Mouse (Mus musculus): ENCODE results near the gene Rnf186.
"Not testable (repeated sequence)": the region's sequence is repeated elsewhere in the genome, so short reads cannot be mapped to it uniquely, and the experiment has no call there.

The Rnf186 gene

DNA sequence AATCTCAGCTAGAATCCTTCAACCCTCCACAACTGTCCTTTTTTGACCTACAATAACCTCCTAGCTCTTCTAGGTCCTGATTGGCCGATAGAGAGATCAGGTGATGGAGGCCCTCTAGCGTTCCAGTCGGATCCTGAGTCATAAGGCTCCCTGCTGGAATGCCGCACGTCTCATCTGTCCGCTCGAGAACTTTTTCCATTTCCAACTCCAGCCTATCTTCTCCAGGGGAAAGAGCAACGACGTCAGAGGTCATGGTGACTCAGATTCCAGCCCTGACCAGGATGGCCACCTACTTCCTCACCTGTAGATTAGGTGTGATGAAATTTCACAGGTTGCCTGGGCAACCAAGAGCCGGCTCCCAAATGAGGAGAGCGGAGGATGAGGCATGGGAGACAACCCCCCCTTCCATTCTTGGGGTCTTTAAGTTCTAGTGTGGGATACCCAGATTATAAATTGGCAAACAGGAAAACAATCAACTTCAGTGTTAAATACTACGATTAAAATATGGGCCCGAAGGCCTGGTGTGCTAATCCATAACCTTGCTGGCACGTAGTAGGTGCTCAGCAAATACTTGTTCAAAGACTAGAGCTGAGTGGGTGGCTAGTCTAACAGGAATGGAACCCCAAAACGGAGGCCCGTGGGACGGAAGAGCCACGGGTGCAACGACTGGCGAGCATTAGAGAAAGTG lies 5.4 kb downstream of the Rnf186 start:
- peak; percentile 26 to 42 for DNase-seq (ENCODE audit: low spot score in 2 of 2)

DNA sequence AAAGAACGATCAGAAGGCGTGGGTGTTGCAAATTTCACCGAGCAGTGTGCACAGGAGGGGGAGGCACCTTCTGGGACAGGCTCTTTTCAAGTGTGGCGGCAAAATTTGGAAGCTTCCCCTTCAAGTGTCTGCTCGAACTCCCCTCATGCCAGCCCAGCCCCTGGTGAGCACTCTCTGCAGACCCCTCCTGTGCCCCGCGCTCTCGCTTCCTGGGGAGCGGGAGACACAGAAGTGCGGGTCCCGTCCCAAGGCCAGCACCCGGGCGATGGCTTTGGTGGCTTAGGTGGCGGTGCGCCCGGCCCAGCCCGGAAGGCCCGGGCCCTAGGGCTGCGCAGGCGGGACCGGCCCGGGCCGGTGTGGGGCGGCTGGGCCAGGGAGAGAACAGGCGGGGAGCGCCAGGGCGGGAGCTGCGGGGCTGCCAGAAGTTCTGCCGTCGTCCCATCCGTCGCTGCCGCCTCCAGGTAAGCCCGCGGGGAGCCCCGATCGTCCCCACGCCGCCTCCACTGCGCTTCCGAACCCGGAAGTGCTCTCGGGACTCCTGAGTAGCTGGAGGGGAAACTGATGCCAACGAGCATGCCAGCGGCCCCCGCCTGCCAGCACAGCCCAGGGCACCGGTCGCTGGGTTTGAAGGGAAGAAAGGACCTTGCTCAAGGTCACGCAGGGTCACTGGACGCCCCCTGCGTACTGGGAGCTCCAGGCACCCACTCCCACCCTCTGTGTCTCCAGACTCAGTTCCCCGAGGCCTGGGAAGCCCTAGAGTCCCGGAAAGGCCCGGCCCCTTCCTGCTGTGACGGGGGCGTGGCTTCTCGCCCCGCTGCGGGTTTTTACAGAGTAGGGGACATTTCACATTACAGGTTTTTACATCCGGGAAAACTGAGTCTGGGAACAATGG lies 6.2 kb downstream of the Rnf186 start, which contains the start of gene Tmco4:
TSS of gene Tmco4 (plus strand) at position 62 of the 892 bp plus-strand sequence.
- DNase-seq (ENCODE audit: low spot score in 2 of 2): peak; percentile 39 to 40

GRCm38 (mm10) chr4:138973719-138974115 lies 6.8 kb downstream of the Rnf186 start:
- no peak for DNase-seq (ENCODE audit: low spot score in 2 of 2)

- not testable (repeated sequence) for DNase-seq (ENCODE audit: low spot score in 2 of 2)
These were observed 7.6 kb downstream of the Rnf186 start for GRCm38 (mm10) chr4:138974540-138974939.

DNA sequence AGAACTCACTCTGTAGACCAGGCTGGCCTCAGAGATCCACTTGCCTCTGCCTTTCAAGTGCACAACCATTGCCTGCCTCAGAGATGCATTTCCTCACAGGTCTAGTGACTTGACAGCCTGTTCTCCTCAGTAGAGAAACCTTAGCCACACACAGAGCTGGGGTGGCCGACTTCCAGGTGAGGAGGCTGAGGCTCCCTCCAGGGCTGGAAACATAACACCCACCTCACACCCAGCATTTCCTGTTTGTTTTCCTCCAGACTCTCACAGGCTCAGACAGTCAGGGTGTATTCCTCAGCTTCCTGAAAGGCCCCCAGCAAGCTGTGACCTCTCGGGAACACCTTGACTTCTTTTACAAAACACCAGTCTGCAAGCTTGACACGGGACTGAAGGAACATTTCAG lies 8.3 kb downstream of the Rnf186 start:
- DNase-seq (ENCODE audit: low spot score in 2 of 2): no peak

- no peak for DNase-seq (ENCODE audit: low spot score in 2 of 2)
These were observed 9.1 kb downstream of the Rnf186 start for GRCm38 (mm10) chr4:138976046-138976445.

GRCm38 (mm10) chr4:138980021-138980420 lies 13.1 kb downstream of the Rnf186 start:
- DNase-seq (ENCODE audit: low spot score in 2 of 2): no peak

DNA sequence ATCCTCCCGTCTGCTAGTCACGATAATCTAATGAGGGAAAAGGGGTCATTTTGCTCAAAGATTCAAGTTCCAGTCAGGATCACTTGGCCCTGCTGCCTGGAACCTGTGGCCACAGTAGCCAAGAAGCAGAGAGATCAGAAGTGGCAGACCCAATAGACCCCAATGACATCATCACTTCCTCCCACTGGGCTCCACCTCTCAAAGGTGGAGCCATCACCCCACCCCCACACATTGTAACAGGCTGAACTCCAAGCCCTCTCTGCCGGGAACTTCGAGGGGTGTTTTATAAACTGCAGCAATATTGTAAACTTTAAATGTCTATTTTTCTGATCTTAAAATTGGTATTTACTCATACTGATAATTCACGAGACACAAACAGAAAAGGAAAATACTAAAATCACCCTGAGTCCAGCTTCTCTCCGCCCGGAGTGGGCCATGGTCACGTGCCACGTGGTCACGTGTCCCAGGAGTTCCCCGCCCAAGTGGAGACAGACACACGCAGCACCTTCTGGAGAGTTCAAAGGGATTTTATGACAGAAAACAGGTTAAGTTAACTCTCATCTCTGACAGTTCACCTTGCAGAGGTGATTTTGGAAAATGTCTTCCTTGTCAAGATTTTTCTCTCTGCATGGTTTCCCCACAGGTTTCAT lies 14.0 kb downstream of the Rnf186 start:
- no peak for DNase-seq (ENCODE audit: low spot score in 2 of 2)

- DNase-seq (ENCODE audit: low spot score in 2 of 2): no peak
These were observed 16.5 kb downstream of the Rnf186 start for GRCm38 (mm10) chr4:138983422-138983821.

- DNase-seq (ENCODE audit: low spot score in 2 of 2): no peak
These were observed 17.8 kb downstream of the Rnf186 start for GRCm38 (mm10) chr4:138984744-138985143.

- no peak for DNase-seq (ENCODE audit: low spot score in 2 of 2)
These were observed 19.4 kb downstream of the Rnf186 start for GRCm38 (mm10) chr4:138986280-138986679.

GRCm38 (mm10) chr4:138994389-138994788 lies 27.5 kb downstream of the Rnf186 start:
- DNase-seq (ENCODE audit: low spot score in 2 of 2): no peak

DNA sequence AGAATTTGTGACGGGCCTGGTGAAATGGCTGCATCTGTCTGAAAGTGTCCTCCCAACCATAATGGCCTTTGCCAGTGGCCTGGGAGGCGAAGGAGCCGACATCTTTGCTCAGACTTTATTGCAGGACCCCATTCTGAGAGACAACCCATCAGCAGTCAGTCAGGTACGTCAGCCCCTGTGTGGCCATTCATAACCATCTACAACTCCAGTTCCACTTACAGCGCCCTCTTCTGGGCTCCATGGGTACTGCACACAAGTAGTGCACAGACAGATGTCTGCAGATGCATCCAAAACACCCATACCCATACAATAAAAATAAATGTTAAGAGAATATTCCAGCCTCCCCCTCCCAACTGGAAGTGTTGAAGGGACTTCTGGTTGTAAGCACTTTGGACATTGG lies 29.5 kb downstream of the Rnf186 start:
- no peak for DNase-seq (ENCODE audit: low spot score in 2 of 2)

GRCm38 (mm10) chr4:138997121-138997520 lies 30.2 kb downstream of the Rnf186 start:
- DNase-seq (ENCODE audit: low spot score in 2 of 2): no peak

DNA sequence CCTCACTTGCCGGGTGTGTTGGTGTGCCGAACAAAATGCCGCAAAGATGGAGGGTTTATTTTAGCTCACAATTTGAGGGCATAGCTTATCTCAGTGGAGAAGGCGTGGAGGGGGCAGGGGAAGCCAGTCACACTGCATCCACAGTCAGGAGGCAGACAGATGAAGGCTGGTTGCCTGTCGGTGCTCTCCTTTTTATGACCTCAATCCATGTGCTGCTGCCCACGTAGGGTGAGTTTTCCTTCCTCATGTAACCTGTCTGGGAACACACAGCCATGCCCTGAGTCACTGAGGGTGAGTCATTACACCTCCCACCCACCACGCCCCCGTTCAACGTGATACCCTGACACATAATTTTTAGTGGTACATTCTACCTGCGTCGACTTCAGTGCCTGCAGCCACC lies 31.7 kb downstream of the Rnf186 start:
- DNase-seq (ENCODE audit: low spot score in 2 of 2): peak; percentile 58 to 61

DNA sequence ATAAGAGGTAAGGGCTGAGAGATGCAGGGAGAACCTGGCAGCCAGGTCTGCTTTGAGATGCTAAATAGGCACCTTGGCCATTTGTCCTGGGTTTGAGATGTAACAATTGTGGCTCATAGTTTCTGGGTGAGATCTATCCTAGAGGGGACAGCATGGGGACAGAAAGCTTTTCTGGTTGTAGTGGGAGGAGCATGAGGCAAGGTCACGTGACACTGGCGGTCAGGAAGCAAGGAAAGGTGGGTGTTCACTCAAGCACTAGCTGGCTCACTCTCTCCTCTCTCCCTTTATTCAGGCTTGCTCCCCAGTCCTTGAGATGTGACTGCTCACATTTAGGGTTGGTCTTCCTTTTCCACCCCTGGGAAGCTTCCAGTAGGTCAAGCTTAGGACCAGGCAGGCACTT lies 34.1 kb downstream of the Rnf186 start:
- no peak for DNase-seq (ENCODE audit: low spot score in 2 of 2)

DNA sequence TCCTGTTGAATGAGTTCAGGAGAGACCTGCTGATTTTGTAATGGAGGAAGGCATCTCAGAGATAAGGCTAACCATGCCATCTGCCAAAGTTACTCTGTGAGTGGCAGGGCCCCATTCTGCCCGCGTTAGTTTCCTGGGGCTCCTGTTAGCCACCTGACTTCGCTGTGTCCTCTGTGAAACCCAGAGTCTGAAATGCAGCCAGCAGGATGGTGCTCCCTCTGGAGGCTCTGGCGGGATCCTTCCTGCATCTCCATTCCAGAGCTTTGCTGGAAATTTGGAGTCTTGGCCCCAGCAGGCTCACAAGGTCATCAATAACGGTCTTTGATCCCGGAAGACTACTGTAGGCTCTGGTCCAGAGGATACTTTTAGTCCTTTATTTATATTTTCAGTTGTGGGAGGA lies 34.5 kb downstream of the Rnf186 start:
- DNase-seq (ENCODE audit: low spot score in 2 of 2): peak; percentile 31 to 38

DNA sequence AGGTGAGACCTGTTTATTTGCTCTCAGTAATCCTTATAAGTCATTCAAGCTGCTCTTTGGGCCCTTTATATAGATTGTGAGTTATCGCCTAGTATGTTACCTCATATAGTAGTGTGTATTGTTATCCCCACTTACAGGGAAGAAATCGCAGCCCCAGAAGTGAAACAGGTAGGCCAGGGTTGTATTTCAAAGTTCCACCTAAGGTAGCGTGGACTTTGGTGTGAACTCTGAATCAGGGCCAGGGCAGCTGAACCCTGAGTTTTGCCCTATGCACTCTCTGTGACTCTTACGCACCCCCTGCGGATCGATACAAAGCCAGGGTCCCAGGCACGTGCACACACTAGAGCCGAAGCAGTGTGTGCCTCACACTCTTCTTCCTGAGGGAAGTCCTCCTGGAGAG lies 37.2 kb downstream of the Rnf186 start:
- DNase-seq (ENCODE audit: low spot score in 2 of 2): no peak

- no peak for DNase-seq (ENCODE audit: low spot score in 2 of 2)
These were observed 38.3 kb downstream of the Rnf186 start for GRCm38 (mm10) chr4:139005214-139005613.

DNA sequence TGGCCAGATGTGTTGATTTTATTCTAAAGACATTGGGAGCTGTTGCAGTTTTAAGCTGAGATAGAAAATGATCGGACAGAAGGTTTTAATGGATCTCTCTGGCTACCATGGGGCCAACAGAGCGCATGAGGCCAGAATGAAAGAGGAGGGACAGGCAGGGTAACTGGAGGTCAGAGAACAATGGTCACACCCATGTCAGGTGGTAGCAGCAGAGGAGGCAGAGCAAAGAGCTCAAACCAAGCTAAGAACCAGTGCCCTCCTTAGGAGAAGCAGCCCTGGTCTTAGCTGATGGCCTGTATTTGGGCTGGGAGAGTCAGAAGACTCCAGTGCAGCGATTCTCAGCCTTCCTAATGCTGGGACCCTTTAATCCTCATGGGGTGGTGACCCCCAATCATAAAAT lies 40.4 kb downstream of the Rnf186 start:
- no peak for DNase-seq (ENCODE audit: low spot score in 2 of 2)

GRCm38 (mm10) chr4:139007981-139008536 lies 41.1 kb downstream of the Rnf186 start:
- DNase-seq (ENCODE audit: low spot score in 2 of 2): no peak

GRCm38 (mm10) chr4:139011201-139011702 lies 44.3 kb downstream of the Rnf186 start:
- no peak for DNase-seq (ENCODE audit: low spot score in 2 of 2)
